Mouse (Mus musculus) liver, adult 2 months (tissue): ENCODE measurements at regions not wholly inside any gene's neighbourhood (a gene's known extent, or its start where the extent isn't known, plus 50 kb on each side); places are given as distances from the start of the nearest gene placed in this dataset.

Experiments used
- DNase-seq: peaks from one replicate; pipeline ENCODE4 v3.0.0-alpha.2; 2011; ENCODE audit warnings: low read depth, low spot score; ENCODE audit errors: extremely low read depth
- H3K27ac ChIP-seq: fragments of 200-500 bp; replicated peaks from 2 replicates; pipeline ENCODE4 v1.5.1; 2012; ENCODE audit warnings: low read depth, mild to moderate bottlenecking, control low read depth, inconsistent platforms, low read length; ENCODE audit not compliant: insufficient read depth
- H3K27me3 ChIP-seq: fragments of 200-500 bp; 2 replicates; pipeline ENCODE4 v1.6.1; 2012; ENCODE audit warnings: mild to moderate bottlenecking, moderate library complexity, low read length, inconsistent platforms; ENCODE audit not compliant: control insufficient read depth, insufficient read depth
- H3K36me3 ChIP-seq: fragments of 200-500 bp; 2 replicates; pipeline ENCODE4 v1.6.1; 2012; ENCODE audit warnings: low read length, inconsistent platforms; ENCODE audit not compliant: control insufficient read depth, insufficient read depth
- H3K4me1 ChIP-seq: fragments of 200-500 bp; 2 replicates; pipeline ENCODE4 v1.6.1; 2011; ENCODE audit warnings: low read length; ENCODE audit not compliant: control insufficient read depth, insufficient read depth
- H3K4me3 ChIP-seq: fragments of 200-500 bp; 2 replicates; pipeline ENCODE4 v1.5.1; 2011; ENCODE audit warnings: low read depth, mild to moderate bottlenecking, control low read depth, low read length, moderate library complexity; ENCODE audit not compliant: insufficient read depth
- H3K79me2 ChIP-seq: fragments of 200-500 bp; 2 replicates; pipeline ENCODE4 v1.6.1; 2012; ENCODE audit warnings: inconsistent platforms, mild to moderate bottlenecking, low read length, moderate library complexity; ENCODE audit not compliant: control insufficient read depth, insufficient read depth
- H3K9ac ChIP-seq: fragments of 200-500 bp; 2 replicates; pipeline ENCODE4 v1.6.1; 2012; ENCODE audit warnings: low read depth, mild to moderate bottlenecking, control low read depth, inconsistent platforms, low read length
- CTCF ChIP-seq: fragments of 200-500 bp; IDR thresholded peaks from 2 replicates; pipeline ENCODE4 v1.5.1; 2011; ENCODE audit warnings: low read depth, low read length, control low read depth
- POLR2A ChIP-seq: fragments of 200-500 bp; IDR thresholded peaks from 2 replicates; pipeline ENCODE4 v1.6.1; 2011; ENCODE audit warnings: low read length, control low read depth; ENCODE audit not compliant: insufficient read depth; ENCODE audit errors: extremely low read depth
- WGBS: fragments of 180-500 bp; shearing (Covaris S2); methylation state at CpG from one replicate; pipeline ENCODE4 v1.1.7; 2018; 5-methylcytosine and 5-hydroxymethylcytosine counted together

DNA sequence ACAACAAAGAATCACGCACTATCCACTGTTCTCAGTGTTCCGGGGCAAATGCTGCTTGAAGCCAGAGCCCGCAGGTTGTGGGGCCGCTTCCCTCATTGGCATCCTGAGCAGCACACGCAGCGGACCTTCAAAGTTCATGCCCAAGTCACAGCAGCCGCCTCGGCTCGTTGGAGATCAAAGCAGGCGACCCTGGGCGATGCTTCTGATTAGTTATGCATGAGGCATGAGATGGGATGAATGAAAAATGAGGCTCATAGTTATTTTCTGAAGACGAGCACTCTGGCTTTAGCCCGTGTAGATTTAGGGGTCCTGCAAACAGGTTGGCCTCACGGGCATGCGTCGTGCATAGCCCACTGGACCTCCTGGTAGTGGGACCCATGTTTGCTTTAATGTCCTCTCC is 252.5 kb upstream of the Sulf2 start:
- no peaks in the 10 kb centered on the region for H3K79me2 ChIP-seq
- H3K9ac ChIP-seq = no peak overlapping the region
- H3K27ac ChIP-seq = no peak overlapping the region
- TF ChIP-seq POLR2A = no peak
- WGBS = 94% methylated on average over 16 of the region's 16 CpGs
- DNase-seq = no peak
- no peaks in the 10 kb centered on the region for H3K36me3 ChIP-seq
- H3K27me3 ChIP-seq = no peaks in the 10 kb centered on the region
- H3K4me3 ChIP-seq = no peak overlapping the region
- H3K4me1 ChIP-seq = no peaks in the 10 kb centered on the region

DNA sequence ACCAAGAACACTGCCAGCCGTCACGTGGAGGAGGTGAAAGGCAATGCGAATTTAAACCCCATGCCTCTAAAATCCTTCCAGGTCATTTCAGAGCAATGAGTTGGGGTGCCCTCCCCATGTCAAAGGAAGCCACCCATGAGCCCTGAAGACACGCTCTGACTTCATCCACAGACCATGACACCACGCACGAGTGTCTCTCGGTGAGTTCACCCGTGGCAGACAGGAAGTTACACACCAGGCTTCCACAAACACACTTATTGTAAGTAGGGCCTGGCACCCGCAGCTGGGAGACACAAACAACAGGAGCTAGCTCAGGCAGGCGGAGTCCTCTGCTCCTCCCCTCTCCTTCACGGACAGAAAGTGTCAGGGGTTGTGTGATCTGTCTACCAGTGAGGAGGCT is 251.4 kb upstream of the Sulf2 start:
- Histone ChIP-seq H3K79me2 (no peaks in the 10 kb centered on the region), H3K36me3 (no peaks in the 10 kb centered on the region), H3K4me1 (no peaks in the 10 kb centered on the region), H3K9ac (no peak overlapping the region), H3K4me3 (no peak overlapping the region), H3K27ac (no peak overlapping the region), H3K27me3 (no peaks in the 10 kb centered on the region)
- no peak for TF ChIP-seq CTCF
- no peak for TF ChIP-seq POLR2A
- WGBS = 81% methylated on average over 11 of the region's 11 CpGs
- DNase-seq = no peak

GRCm38 (mm10) chr2:166403319-166403718 is 247.9 kb upstream of the Sulf2 start:
- H3K4me3 ChIP-seq = no peak overlapping the region
- H3K36me3 ChIP-seq = no peaks in the 10 kb centered on the region
- no peak overlapping the region for H3K9ac ChIP-seq
- TF ChIP-seq POLR2A (no peak), CTCF (no peak)
- H3K27ac ChIP-seq = no peak overlapping the region
- no peaks in the 10 kb centered on the region for H3K27me3 ChIP-seq
- H3K4me1 ChIP-seq = no peaks in the 10 kb centered on the region
- whole genome bisulfite sequencing = 51% methylated on average over 10 of the region's 10 CpGs
- no peak for DNase-seq
- no peaks in the 10 kb centered on the region for H3K79me2 ChIP-seq

GRCm38 (mm10) chr2:166401860-166402259 is 246.4 kb upstream of the Sulf2 start:
- H3K79me2 ChIP-seq = no peaks in the 10 kb centered on the region
- H3K36me3 ChIP-seq = no peaks in the 10 kb centered on the region
- H3K4me3 ChIP-seq = no peak overlapping the region
- WGBS = 94% methylated on average over 3 of the region's 3 CpGs
- H3K4me1 ChIP-seq = no peaks in the 10 kb centered on the region
- H3K27ac ChIP-seq = no peak overlapping the region
- DNase-seq = no peak
- no peak overlapping the region for H3K9ac ChIP-seq
- 0 out of 2 replicates have a peak, but pooled peaks cover 2% of the 10 kb centered on the region for H3K27me3 ChIP-seq
- TF ChIP-seq POLR2A (no peak), CTCF (no peak)

DNA sequence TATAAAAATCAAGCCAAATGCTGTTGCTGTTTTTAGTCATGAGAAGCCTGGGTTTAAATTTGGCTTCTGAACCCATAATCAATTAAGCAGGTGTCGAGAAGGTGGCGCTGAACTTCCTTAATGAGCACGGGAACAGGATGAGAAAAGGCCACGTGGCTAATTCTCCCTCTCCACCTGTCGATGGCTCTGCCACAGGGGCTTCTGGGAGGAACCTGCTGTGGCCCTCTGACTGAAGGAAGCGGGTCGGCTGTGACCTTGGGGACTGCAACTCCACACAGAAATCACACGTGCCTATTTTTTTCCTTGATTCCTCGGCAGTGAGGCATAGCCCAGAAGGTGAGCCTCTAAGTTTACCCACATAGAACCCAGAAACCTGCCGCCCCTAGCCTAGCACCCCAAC is 244.8 kb upstream of the Sulf2 start:
- DNase-seq = no peak
- WGBS = 74% methylated on average over 10 of the region's 10 CpGs
- no peak for TF ChIP-seq POLR2A
- TF ChIP-seq CTCF = no peak

DNA sequence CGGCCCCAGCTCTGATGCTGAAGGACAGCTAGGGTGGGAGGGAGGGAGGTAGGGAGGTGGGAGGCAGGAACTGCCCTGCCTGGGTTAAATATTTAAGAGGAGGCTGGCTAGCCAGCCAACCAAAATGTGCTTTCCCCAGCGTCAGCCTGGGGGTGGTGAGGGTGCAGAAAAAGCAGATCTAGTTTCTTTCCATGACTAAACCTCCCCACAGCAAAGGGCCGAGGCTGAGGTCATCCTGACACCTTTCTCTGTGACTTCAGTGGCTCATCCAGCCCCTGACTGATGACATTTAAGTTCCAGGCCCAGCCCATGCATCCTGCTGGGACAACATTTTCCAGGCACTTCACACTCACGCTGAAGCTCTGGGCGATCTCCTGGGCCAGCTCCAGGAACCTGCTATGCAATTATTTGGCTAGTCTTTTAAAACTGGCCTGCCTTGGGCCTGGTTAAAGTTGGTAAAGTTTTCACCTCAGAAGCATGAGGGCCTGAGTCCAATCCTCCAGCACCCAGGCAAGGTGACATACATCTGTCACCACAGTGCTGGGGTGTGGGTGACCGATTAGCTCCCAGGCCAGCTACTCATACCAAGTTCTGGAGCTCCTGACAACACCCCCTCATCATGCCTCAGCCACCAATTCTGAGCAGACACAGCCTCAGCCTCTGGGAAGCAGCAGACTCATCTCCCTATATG is 243.8 kb upstream of the Sulf2 start:
- Histone ChIP-seq H3K9ac (no peak overlapping the region), H3K79me2 (no peaks in the 10 kb centered on the region), H3K27ac (no peak overlapping the region), H3K36me3 (no peaks in the 10 kb centered on the region), H3K4me3 (no peak overlapping the region), H3K4me1 (no peaks in the 10 kb centered on the region), H3K27me3 (0 out of 2 replicates have a peak, but pooled peaks cover 2% of the 10 kb centered on the region)
- 26% methylated on average over 6 of the region's 6 CpGs for WGBS
- no peak for DNase-seq
- TF ChIP-seq POLR2A (no peak), CTCF (no peak)

More for the DNA sequence above, 244.8 kb upstream of the Sulf2 start:
- Histone ChIP-seq H3K27ac (no peak overlapping the region), H3K79me2 (no peaks in the 10 kb centered on the region), H3K9ac (no peak overlapping the region), H3K4me1 (no peaks in the 10 kb centered on the region), H3K27me3 (0 out of 2 replicates have a peak, but pooled peaks cover 2% of the 10 kb centered on the region), H3K4me3 (no peak overlapping the region), H3K36me3 (no peaks in the 10 kb centered on the region)
